Mouse (Mus musculus) cerebellum, adult 2 months (tissue): Measurements from ENCODE around the gene Ptgs2.

ENCODE experiments used
- CTCF ChIP-seq: fragments of 200-500 bp; IDR thresholded peaks from 2 replicates; pipeline ENCODE4 v1.5.1; 2011; ENCODE audit warnings: low read depth, mild to moderate bottlenecking, control low read depth, low read length, moderate library complexity, borderline replicate concordance; ENCODE audit not compliant: insufficient read depth
- POLR2A ChIP-seq: fragments of 200-500 bp; IDR thresholded peaks from 2 replicates; pipeline ENCODE4 v1.6.1; 2011; ENCODE audit warnings: low read length, control low read depth, borderline replicate concordance; ENCODE audit not compliant: insufficient read depth

- no peak for TF ChIP-seq CTCF
- no peak for TF ChIP-seq POLR2A
Measured at GRCm38 (mm10) chr1:150106736-150107135, 6.9 kb downstream of the Ptgs2 start.
